Mouse (Mus musculus) megakaryocyte, embryonic 14.5 days (primary cell): ENCODE results near the gene Slc6a21.

Source experiments
- FLI1 ChIP-seq: IDR thresholded peaks from 2 replicates; pipeline ENCODE4 v1.6.1; 2012; ENCODE audit warnings: low read length, inconsistent platforms, mixed read lengths
- GATA1 ChIP-seq: IDR thresholded peaks from 3 replicates; pipeline ENCODE4 v1.6.1; 2012; ENCODE audit warnings: mixed read lengths, low read length, inconsistent platforms, borderline replicate concordance

DNA sequence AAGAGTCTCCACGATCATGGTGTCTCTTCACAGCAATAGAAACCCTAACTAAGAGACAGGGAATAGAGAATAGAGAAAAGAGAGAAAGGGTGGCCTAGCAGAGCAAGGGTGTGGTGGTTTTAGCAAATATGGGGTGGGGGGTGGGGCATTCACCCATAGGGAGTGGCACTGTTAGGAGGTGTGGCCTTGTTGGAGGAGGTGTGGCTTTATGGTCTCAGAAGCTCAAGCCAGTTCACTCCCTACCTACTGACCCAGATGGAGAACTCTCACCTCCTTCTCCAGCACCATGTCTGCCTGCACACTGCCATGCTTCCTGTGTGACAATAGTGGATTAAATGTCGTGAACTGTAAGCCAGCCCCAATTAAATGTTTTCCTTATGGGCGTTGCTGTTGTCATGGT lies 20.2 kb downstream of the Slc6a21 start:
- TF ChIP-seq FLI1 (no peak), GATA1 (no peak)
